Mouse (Mus musculus) embryonic facial prominence, embryonic 12.5 days (tissue): ENCODE data around the gene Ift43. TPM values are rescaled to one million over a fixed set of nuclear protein-coding genes. Genes with fewer than 3 reads are reported as not detected.

ENCODE experiments used
- ATAC-seq: fragments of 200-750 bp; cut with Nextera tagmentation; 2 replicates; pipeline ENCODE4 v1.8.0; 2017; ENCODE audit not compliant: insufficient number of reproducible peaks, insufficient read depth, low FRiP score, low TSS enrichment
- H3K27ac ChIP-seq: fragments of 300-500 bp; sonication (generic); 2 replicates; pipeline ENCODE4 v1.5.1; 2016; ENCODE audit warnings: mild to moderate bottlenecking
- H3K27me3 ChIP-seq: fragments of 300-500 bp; sonication (generic); 2 replicates; pipeline ENCODE4 v1.6.1; 2016; ENCODE audit warnings: mild to moderate bottlenecking, moderate library complexity
- H3K36me3 ChIP-seq: fragments of 300-500 bp; sonication (generic); 2 replicates; pipeline ENCODE4 v1.6.1; 2016; ENCODE audit warnings: mild to moderate bottlenecking
- H3K4me1 ChIP-seq: fragments of 300-500 bp; sonication (generic); 2 replicates; pipeline ENCODE4 v1.6.1; 2016
- H3K4me2 ChIP-seq: fragments of 300-500 bp; sonication (generic); replicated peaks from 2 replicates; pipeline ENCODE4 v1.6.1; 2016; ENCODE audit warnings: mild to moderate bottlenecking, moderate library complexity
- H3K4me3 ChIP-seq: fragments of 300-500 bp; sonication (generic); 2 replicates; pipeline ENCODE4 v1.5.1; 2016; ENCODE audit warnings: mild to moderate bottlenecking
- H3K9ac ChIP-seq: fragments of 300-500 bp; sonication (generic); 2 replicates; pipeline ENCODE4 v1.6.1; 2016; ENCODE audit warnings: mild to moderate bottlenecking, moderate library complexity
- H3K9me3 ChIP-seq: fragments of 300-500 bp; sonication (generic); 2 replicates; pipeline ENCODE4 v1.6.1; 2016; ENCODE audit warnings: mild to moderate bottlenecking, moderate library complexity
- WGBS: fragments of 180-500 bp; shearing (Covaris S2); methylation state at CpG from one replicate; pipeline ENCODE4 v1.1.7; 2016; 5-methylcytosine and 5-hydroxymethylcytosine counted together
- polyA plus RNA-seq: library from polyadenylated mRNA; unstranded; fragments of >200 nt; fragmentation: Nextera tagmentation; extraction: Ambion mirVana; gene quantifications from 2 replicates; pipeline ENCODE4 v1.2.1, GENCODE M21; 2016

The Ift43 gene
- polyA plus RNA-seq, 1 experiment from 2014 or later: 82.2 TPM

DNA sequence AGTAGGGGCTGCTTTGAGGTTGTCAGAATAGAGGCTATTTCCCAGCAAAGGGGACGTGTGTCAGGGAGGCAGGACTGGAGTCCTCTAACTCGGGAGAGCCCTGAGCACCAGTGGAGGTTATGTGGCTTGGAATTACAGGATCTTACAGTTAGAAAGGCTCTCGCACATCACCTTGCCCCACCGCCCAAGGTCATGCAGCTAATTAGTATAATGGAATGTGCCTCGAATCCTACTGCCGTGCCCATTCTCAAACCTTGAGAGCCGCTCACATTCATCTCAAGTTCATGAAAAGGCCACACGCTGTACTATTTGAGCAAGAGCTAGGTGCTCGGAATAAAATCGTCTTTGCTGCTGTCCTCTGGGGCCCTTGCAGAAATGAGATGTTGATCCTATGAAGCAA, 47.4 kb downstream of the Ift43 start:
- ATAC-seq: no peak
- H3K36me3 ChIP-seq: no peaks in the 10 kb centered on the region
- 54% methylated on average over 10 of the region's 10 CpGs for WGBS
- H3K9me3 ChIP-seq: no peaks in the 10 kb centered on the region
- no peaks in the 10 kb centered on the region for H3K27me3 ChIP-seq
- peaks cover 6% of the 10 kb centered on the region; the same call in 1 of the 2 replicates for H3K4me1 ChIP-seq
- no peak overlapping the region for H3K4me3 ChIP-seq
- no peak overlapping the region for H3K27ac ChIP-seq
- H3K4me2 ChIP-seq: no peak overlapping the region
- no peak overlapping the region for H3K9ac ChIP-seq

DNA sequence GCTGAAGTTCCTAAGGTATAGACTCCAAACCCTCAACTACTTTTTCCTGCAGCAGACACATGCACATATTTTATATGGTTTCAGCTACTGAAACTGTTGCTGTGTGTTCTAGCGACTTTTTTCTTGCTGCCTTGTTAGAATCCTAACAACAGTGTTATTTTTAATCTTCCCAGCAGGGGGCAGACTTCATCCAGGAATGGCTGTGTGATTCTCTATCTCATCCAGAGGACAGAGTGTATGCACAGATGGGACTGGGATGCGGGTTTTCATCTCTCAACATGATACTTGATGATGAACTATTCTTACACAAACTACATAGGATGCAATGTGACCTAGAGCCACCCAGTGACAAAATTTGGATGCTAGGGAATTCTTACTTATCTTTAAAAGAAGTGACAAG, 50.5 kb downstream of the Ift43 start:
- ATAC-seq: no peak
- Histone ChIP-seq H3K27ac (no peak overlapping the region), H3K9ac (no peak overlapping the region), H3K4me1 (peaks cover 6% of the 10 kb centered on the region; the same call in 1 of the 2 replicates), H3K27me3 (no peaks in the 10 kb centered on the region), H3K9me3 (no peaks in the 10 kb centered on the region), H3K4me3 (no peak overlapping the region), H3K36me3 (no peaks in the 10 kb centered on the region), H3K4me2 (no peak overlapping the region)
- WGBS: 21% methylated on average over 2 of the region's 2 CpGs

DNA sequence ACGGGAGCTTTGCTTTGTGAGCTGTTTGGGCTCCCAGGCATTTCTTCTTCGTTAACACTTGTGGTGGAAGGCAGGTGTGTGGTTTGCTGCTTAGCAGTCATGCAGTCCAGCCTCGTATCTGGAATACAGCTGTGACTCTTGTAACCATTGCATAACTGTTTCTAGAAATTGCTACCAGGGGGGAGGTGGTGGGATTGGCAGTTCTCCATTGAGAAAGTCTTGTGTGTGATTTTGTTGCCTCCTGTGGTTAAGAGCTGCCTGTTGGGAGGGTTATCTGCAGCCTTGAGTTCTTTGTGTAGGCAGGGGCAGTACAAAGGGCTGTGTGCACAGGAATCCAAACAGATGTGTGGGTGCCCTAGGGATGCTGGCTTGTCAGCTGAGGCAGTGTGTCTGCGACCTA, 53.4 kb downstream of the Ift43 start:
- WGBS: 77% methylated on average over 4 of the region's 4 CpGs
- no peaks in the 10 kb centered on the region for H3K27me3 ChIP-seq
- H3K36me3 ChIP-seq: no peaks in the 10 kb centered on the region
- no peaks in the 10 kb centered on the region for H3K9me3 ChIP-seq
- H3K9ac ChIP-seq: no peak overlapping the region
- no peak overlapping the region for H3K27ac ChIP-seq
- H3K4me3 ChIP-seq: no peak overlapping the region
- ATAC-seq: no peak
- H3K4me2 ChIP-seq: no peak overlapping the region
- H3K4me1 ChIP-seq: no peaks in the 10 kb centered on the region

DNA sequence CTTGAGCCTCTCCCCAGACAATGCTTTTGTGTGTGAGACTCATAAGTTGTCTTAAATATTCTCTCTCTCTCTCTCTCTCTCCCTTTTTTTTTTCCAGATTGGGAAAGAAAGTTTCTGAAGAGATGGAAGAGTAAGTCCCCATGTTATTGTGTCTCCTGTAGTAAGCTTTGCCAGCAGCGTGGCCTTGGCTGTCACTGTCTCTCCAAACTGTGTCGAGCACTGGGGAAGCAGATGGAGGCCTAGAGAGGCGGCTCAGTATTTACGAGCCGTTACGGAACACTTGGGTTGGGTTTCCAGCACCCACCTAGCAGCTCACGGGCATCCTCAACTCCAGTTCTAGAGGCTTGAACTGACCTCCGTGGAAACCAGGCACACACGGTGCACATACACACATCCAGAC, 56.4 kb downstream of the Ift43 start:
- Histone ChIP-seq H3K9me3 (no peaks in the 10 kb centered on the region), H3K4me1 (no peaks in the 10 kb centered on the region), H3K27me3 (no peaks in the 10 kb centered on the region), H3K36me3 (no peaks in the 10 kb centered on the region), H3K9ac (no peak overlapping the region), H3K4me2 (no peak overlapping the region), H3K4me3 (no peak overlapping the region), H3K27ac (no peak overlapping the region)
- no peak for ATAC-seq
- WGBS: 90% methylated on average over 9 of the region's 9 CpGs

DNA sequence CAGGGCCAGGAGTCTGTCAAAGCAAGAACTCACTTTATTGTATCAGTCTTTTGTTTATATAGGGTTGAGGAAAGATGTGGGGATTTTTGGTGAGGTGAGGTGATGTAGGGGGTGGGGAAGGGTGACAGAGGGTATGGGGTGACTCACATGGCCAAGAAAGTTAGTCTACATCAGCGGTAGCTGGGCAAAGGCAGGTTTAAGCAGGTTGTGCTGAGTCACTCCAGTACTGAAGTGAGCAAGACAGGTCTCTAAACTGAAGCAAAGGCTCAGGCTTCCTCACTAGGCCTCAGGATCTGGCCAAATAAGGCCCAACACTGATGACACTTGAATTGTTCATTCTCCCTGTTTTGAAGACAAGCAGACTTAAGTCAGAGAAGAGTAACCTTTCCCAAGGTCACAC, 60.0 kb downstream of the Ift43 start:
- Histone ChIP-seq H3K27ac (no peak overlapping the region), H3K9ac (no peak overlapping the region), H3K36me3 (no peaks in the 10 kb centered on the region), H3K9me3 (no peaks in the 10 kb centered on the region), H3K4me2 (no peak overlapping the region), H3K4me1 (no peaks in the 10 kb centered on the region), H3K4me3 (no peak overlapping the region), H3K27me3 (no peaks in the 10 kb centered on the region)
- ATAC-seq: no peak
- 82% methylated on average over 1 of the region's 1 CpGs for WGBS

DNA sequence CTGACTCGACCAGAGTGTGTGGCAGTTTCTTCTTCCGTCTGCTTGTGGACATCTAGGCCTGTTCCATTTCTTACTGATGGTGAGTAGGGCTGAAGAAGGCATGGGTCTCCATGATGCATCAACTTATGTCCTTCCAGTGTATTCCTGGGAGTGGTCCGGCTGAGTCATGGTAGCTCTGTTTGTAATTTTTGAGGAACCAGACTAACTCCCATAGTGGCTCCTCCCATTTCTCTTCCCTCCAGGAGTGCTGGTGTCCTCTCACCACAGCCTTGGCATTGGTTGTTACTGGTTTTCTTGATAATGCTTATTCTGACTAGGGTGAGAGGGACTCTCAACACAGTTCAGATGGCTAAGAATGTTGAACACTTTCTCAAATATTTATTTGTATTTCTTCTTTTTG, 63.9 kb downstream of the Ift43 start:
- H3K4me2 ChIP-seq: no peak overlapping the region
- H3K27me3 ChIP-seq: no peaks in the 10 kb centered on the region
- no peaks in the 10 kb centered on the region for H3K4me1 ChIP-seq
- H3K9ac ChIP-seq: no peak overlapping the region
- H3K9me3 ChIP-seq: no peaks in the 10 kb centered on the region
- no peak for ATAC-seq
- WGBS: 86% methylated on average over 3 of the region's 3 CpGs
- 0 out of 2 replicates have a peak, but pooled peaks cover 11% of the 10 kb centered on the region for H3K36me3 ChIP-seq
- H3K4me3 ChIP-seq: no peak overlapping the region
- no peak overlapping the region for H3K27ac ChIP-seq

DNA sequence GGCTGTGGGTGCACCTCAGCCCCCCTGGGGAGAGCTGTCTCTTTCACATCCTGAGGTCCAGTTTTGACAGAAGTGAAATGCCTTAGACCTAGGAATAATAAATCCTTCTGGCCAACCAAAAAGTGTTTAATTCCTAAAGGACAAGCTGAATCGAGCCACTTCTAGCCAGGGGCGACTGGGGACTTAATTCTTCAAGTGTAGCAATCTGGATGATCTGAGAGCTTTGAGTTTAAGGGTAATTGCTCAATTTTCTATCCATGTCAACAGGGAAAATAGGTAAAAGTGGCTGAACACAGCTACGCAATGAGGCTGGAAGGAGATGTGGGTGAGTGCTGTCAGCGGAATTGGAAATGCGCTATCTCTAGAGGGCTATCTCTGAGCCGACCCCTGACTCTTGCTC, 65.9 kb downstream of the Ift43 start:
- 71% methylated on average over 6 of the region's 6 CpGs for WGBS

DNA sequence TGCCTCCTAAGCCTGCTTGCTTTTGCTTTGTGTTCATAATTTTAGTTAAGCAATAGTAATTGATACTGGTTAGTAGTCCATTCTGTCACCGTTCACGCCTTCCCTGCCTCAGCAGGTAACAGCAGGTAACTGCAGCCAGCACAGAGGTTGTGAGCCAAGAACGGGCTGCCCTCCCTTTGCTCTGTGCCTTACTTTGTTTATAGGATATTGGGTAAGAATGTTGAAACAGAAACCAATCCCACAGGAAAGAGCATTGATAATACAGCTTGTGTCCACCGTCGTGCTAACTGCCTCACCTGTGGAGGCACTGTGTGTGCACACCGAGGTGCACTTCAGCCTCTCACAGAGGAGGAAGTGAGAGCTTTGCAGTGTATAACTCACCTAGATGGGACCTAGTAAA, 66.7 kb downstream of the Ift43 start:
- 84% methylated on average over 6 of the region's 6 CpGs for WGBS
- H3K4me2 ChIP-seq: no peak overlapping the region
- no peak overlapping the region for H3K9ac ChIP-seq

More for the DNA sequence above, 65.9 kb downstream of the Ift43 start:
- Histone ChIP-seq H3K4me3 (no peak overlapping the region), H3K27me3 (no peaks in the 10 kb centered on the region), H3K9me3 (no peaks in the 10 kb centered on the region), H3K9ac (no peak overlapping the region), H3K4me2 (no peak overlapping the region), H3K36me3 (0 out of 2 replicates have a peak, but pooled peaks cover 11% of the 10 kb centered on the region), H3K27ac (no peak overlapping the region), H3K4me1 (peaks cover 10% of the 10 kb centered on the region; the same call in 1 of the 2 replicates)
- no peak for ATAC-seq

DNA sequence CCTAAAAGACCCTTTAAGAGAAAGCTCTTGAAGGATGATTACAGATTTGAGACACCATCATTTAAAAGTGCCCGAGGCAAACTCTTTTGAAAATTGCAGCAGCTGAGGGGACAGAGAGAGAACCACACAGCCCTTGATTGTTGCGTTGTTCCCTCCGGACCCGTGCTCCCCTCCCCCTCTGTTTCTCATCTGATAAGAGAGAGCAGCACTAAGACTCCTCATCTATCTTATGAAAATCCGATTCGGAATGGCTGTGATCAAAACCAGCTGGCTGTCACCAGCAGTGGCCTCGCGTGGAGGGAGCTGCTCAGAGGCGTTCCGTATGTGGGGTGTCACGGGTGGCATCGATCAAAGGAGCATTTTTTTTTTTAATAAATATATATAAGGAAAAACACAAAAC, 69.6 kb downstream of the Ift43 start:
- no peak overlapping the region for H3K27ac ChIP-seq
- H3K4me3 ChIP-seq: no peak overlapping the region
- ATAC-seq: no peak
- H3K4me2 ChIP-seq: no peak overlapping the region
- no peaks in the 10 kb centered on the region for H3K27me3 ChIP-seq
- H3K9ac ChIP-seq: no peak overlapping the region
- 25% methylated on average over 12 of the region's 12 CpGs for WGBS
- no peaks in the 10 kb centered on the region for H3K9me3 ChIP-seq
- H3K4me1 ChIP-seq: peaks cover 10% of the 10 kb centered on the region; the same call in 1 of the 2 replicates
- 0 out of 2 replicates have a peak, but pooled peaks cover 11% of the 10 kb centered on the region for H3K36me3 ChIP-seq

More for the DNA sequence above, 66.7 kb downstream of the Ift43 start:
- 0 out of 2 replicates have a peak, but pooled peaks cover 11% of the 10 kb centered on the region for H3K36me3 ChIP-seq
- H3K9me3 ChIP-seq: no peaks in the 10 kb centered on the region
- H3K4me1 ChIP-seq: peaks cover 10% of the 10 kb centered on the region; the same call in 1 of the 2 replicates
- no peak overlapping the region for H3K27ac ChIP-seq
- ATAC-seq: no peak
- no peak overlapping the region for H3K4me3 ChIP-seq
- no peaks in the 10 kb centered on the region for H3K27me3 ChIP-seq

DNA sequence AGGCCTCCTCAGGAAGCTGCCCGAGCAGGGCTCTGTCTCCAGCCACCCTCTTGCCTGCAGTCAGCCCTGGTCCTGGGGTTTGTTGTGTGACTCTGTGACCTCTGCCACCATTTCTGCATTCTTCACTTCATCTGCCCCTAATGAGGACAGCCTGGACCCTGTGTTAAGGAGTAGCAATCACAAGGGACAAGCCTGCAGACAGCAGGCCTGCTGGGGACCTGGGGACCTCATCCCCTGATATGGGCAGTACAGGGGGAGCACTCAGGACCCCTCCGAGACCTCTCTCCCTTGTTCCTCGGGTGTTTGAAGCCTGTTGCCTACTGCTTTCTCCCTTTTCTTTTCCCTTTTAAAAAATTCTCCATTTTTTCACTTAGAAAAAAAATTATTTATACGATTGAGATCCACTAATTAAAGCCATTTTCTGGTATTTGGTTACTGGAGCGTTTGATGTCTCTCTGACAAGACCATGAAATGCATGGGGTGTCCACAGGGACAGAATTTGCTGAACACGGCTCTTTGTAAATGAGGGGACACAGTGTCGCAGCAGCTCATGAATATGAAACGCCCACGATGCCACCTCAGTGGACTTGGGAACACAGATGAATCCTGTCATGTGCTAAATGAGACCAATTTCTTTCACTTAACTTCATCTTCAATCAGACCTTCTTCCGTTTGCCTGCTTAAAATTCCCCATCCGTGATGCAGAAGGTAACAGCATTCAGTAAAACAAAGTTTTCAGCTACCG, 71.0 kb downstream of the Ift43 start:
- H3K4me2 ChIP-seq: no peak overlapping the region
- no peaks in the 10 kb centered on the region for H3K9me3 ChIP-seq
- WGBS: 59% methylated on average over 12 of the region's 12 CpGs
- no peak overlapping the region for H3K27ac ChIP-seq
- ATAC-seq: no peak
- 0 out of 2 replicates have a peak, but pooled peaks cover 11% of the 10 kb centered on the region for H3K36me3 ChIP-seq
- no peaks in the 10 kb centered on the region for H3K27me3 ChIP-seq
- peaks cover 19% of the 10 kb centered on the region for H3K4me1 ChIP-seq
- no peak overlapping the region for H3K9ac ChIP-seq
- no peak overlapping the region for H3K4me3 ChIP-seq

DNA sequence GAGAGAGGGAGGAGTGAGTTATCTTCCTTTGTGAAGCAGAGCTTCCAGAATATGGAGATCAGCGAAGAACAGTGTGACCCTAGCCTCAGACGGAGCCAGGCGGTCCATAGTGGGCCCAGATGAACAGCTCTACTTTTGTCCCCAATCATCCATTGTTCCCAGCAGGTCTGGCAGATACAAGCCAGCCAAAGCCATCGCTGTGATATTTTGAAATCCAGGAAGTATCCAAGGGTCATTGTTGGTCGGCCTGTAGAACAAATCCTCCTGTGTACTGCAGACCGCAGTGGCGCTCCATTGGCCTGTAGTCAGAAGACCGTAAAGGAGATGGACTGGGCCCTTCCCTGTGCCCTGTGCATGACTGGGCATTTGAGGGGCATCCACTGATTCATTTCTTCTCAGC, 72.8 kb downstream of the Ift43 start:
- Histone ChIP-seq H3K9ac (no peak overlapping the region), H3K4me2 (no peak overlapping the region), H3K36me3 (0 out of 2 replicates have a peak, but pooled peaks cover 6% of the 10 kb centered on the region), H3K9me3 (no peaks in the 10 kb centered on the region), H3K4me3 (no peak overlapping the region), H3K4me1 (peaks cover 25% of the 10 kb centered on the region), H3K27me3 (no peaks in the 10 kb centered on the region), H3K27ac (no peak overlapping the region)
- 85% methylated on average over 8 of the region's 8 CpGs for WGBS
- ATAC-seq: no peak

DNA sequence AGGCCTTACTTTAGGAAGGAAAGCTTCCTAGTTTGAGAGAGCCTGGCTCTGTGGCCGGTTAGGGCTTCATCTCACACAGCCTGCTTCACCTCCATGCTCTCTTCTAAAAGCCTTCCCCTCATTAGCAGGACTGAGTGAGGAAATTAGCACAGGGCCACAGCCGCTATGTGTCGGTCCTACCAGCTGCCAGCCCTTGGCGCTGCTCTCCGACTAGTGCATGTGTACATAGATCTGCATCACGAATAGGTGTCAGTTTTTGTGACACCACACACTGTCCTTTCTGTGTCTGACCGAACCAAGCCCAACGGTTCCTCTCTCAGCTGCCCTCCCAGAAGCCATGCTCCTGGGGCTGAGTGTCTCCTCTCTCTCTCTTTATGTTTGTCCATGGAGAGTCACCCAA, 74.8 kb downstream of the Ift43 start:
- Histone ChIP-seq H3K9ac (no peak overlapping the region), H3K27ac (no peak overlapping the region), H3K4me3 (no peak overlapping the region), H3K9me3 (no peaks in the 10 kb centered on the region), H3K36me3 (no peaks in the 10 kb centered on the region), H3K27me3 (no peaks in the 10 kb centered on the region), H3K4me2 (no peak overlapping the region), H3K4me1 (peaks cover 20% of the 10 kb centered on the region)
- WGBS: 86% methylated on average over 8 of the region's 8 CpGs
- ATAC-seq: no peak
